Mouse (Mus musculus) liver, postnatal 0 days (tissue): Measurements from ENCODE around the gene Rps8.

Experiments
- CTCF ChIP-seq: sonication (generic); IDR thresholded peaks from 2 replicates; pipeline ENCODE4 v1.5.1; 2016; ENCODE audit warnings: antibody characterized with exemption, low read depth
- EP300 ChIP-seq: IDR thresholded peaks from 2 replicates; pipeline ENCODE4 v1.6.1; 2016; ENCODE audit warnings: antibody characterized with exemption, low read depth, mild to moderate bottlenecking

- no peak for TF ChIP-seq EP300
- TF ChIP-seq CTCF = no peak
Observed at GRCm38 (mm10) chr4:117155020-117155791, 837 bp downstream of the Rps8 start.
